12 mouse cellular contexts compared by ENCODE assay signal in genomic region chr10:24638306-24639070, GRCm38 (mm10). TPM values are rescaled to one million over a fixed set of nuclear protein-coding genes. Genes with fewer than 3 reads are reported as not detected.
DNase-seq lines count a peak whose midpoint lies in the region; ATAC-seq lines count a peak whose summit lies in the region.
"Had no signal": no experiment of that assay in that cellular context is flagged by ENCODE, and none has a peak within 500 bp of the region (broad histone marks: within the 10 kb centered on the region; RNA-seq: fewer than 3 reads in every experiment).

No protein-coding gene starts in this region.

- peaks cover 28% of the 10 kb centered on the region for H3K4me1 ChIP-seq in lung, embryonic 16.5 days (replicated peaks; ENCODE audit: control insufficient read depth, insufficient read depth, low read length)
- H3K4me1 ChIP-seq in embryonic facial prominence, embryonic 14.5 days (ENCODE audit: control insufficient read depth, insufficient read depth, low read length) = peaks cover 8% of the 10 kb centered on the region; the same call in 1 of the 2 replicates
- peaks cover 30% of the 10 kb centered on the region for H3K4me1 ChIP-seq in liver, embryonic 13.5 days (replicated peaks)
- peaks cover 11% of the 10 kb centered on the region for H3K4me1 ChIP-seq in stomach, embryonic 16.5 days (ENCODE audit: control insufficient read depth, insufficient read depth, low read length)

- H3K27ac ChIP-seq in lung, embryonic 16.5 days (ENCODE audit: low read length) = peak overlapping the region; percentile 57
- H3K27ac ChIP-seq in embryonic facial prominence, embryonic 14.5 days (replicated peaks; ENCODE audit: low read depth, low read length) = no peak overlapping the region; the same call in 1 of the 2 replicates
- H3K27ac ChIP-seq in liver, embryonic 13.5 days = no peak overlapping the region
- peak overlapping the region; percentile 34 for H3K27ac ChIP-seq in stomach, embryonic 16.5 days (ENCODE audit: low read length)
- H3K27ac ChIP-seq: heart, embryonic 10.5 days; hindbrain, embryonic 14.5 days; layer of hippocampus, adult 2 months; limb, embryonic 13.5 days had no signal

- H3K4me3 ChIP-seq in lung, embryonic 16.5 days (ENCODE audit: low read length) = no peak overlapping the region
- H3K4me3 ChIP-seq in embryonic facial prominence, embryonic 14.5 days (ENCODE audit: low read depth, low read length) = no peak overlapping the region
- H3K4me3 ChIP-seq in liver, embryonic 13.5 days (replicated peaks) = no peak overlapping the region
- H3K4me3 ChIP-seq in stomach, embryonic 16.5 days (replicated peaks; ENCODE audit: low read length) = no peak overlapping the region
- H3K4me3 ChIP-seq: heart, embryonic 10.5 days; layer of hippocampus, adult 2 months; limb, embryonic 13.5 days had no signal

- no peak for DNase-seq in lung, postnatal 14 days
- DNase-seq in embryonic facial prominence, embryonic 14.5 days (ENCODE audit: low spot score) = peak; percentile 84
- DNase-seq in liver, embryonic 13.5 days = no peak
- no peak for DNase-seq in left cerebral cortex, postnatal 10 days (ENCODE audit: extremely low spot score in 1 of 2, low spot score in 2 of 2)
- DNase-seq in right cerebral cortex, adult 2 months (ENCODE audit: low spot score in 2 of 2) = no peak

- H3K9me3 ChIP-seq in lung, embryonic 16.5 days (ENCODE audit: control insufficient read depth, low read length) = no peaks in the 10 kb centered on the region
- H3K9me3 ChIP-seq in embryonic facial prominence, embryonic 14.5 days (ENCODE audit: control insufficient read depth, low read length) = no peaks in the 10 kb centered on the region
- H3K9me3 ChIP-seq in liver, embryonic 13.5 days (replicated peaks) = no peaks in the 10 kb centered on the region
- no peaks in the 10 kb centered on the region for H3K9me3 ChIP-seq in stomach, embryonic 16.5 days (replicated peaks; ENCODE audit: control insufficient read depth, low read length)
- H3K9me3 ChIP-seq: heart, embryonic 10.5 days; limb, embryonic 13.5 days had no signal

- no peaks in the 10 kb centered on the region for H3K27me3 ChIP-seq in lung, embryonic 16.5 days (ENCODE audit: control insufficient read depth, insufficient read depth, low read depth, low read length)
- H3K27me3 ChIP-seq in embryonic facial prominence, embryonic 14.5 days (replicated peaks; ENCODE audit: control insufficient read depth, insufficient read depth, low read length) = no peaks in the 10 kb centered on the region
- H3K27me3 ChIP-seq in liver, embryonic 13.5 days = no peaks in the 10 kb centered on the region
- no peaks in the 10 kb centered on the region for H3K27me3 ChIP-seq in stomach, embryonic 16.5 days (ENCODE audit: control insufficient read depth, insufficient read depth, low read length)
- H3K27me3 ChIP-seq: limb, embryonic 13.5 days had no signal

- no peak overlapping the region for H3K9ac ChIP-seq in lung, embryonic 16.5 days (ENCODE audit: low read length)
- H3K9ac ChIP-seq in embryonic facial prominence, embryonic 14.5 days (ENCODE audit: low read depth, low read length) = no peak overlapping the region
- no peak overlapping the region for H3K9ac ChIP-seq in liver, embryonic 13.5 days
- no peak overlapping the region for H3K9ac ChIP-seq in stomach, embryonic 16.5 days (ENCODE audit: low read length)
- H3K9ac ChIP-seq: hindbrain, embryonic 14.5 days; limb, embryonic 13.5 days had no signal

- intact Hi-C loops in left cerebral cortex, postnatal 10 days (cut with DNase I) = no loop called here

- H3K36me3 ChIP-seq in lung, embryonic 16.5 days (ENCODE audit: control insufficient read depth, insufficient read depth, low read length) = no peaks in the 10 kb centered on the region
- no peaks in the 10 kb centered on the region for H3K36me3 ChIP-seq in embryonic facial prominence, embryonic 14.5 days (ENCODE audit: control insufficient read depth, insufficient read depth, low read length)
- H3K36me3 ChIP-seq in liver, embryonic 13.5 days = no peaks in the 10 kb centered on the region
- no peaks in the 10 kb centered on the region for H3K36me3 ChIP-seq in stomach, embryonic 16.5 days (ENCODE audit: control insufficient read depth, insufficient read depth, low read length)
- H3K36me3 ChIP-seq: heart, embryonic 10.5 days; limb, embryonic 13.5 days had no signal

- ATAC-seq in lung, embryonic 16.5 days (ENCODE audit: low read depth) = peak; percentile 77
- peak; percentile 62; the same call in 1 of the 2 replicates for ATAC-seq in embryonic facial prominence, embryonic 14.5 days (ENCODE audit: low read depth)
- ATAC-seq in liver, embryonic 13.5 days (ENCODE audit: low read depth) = 0 out of 2 replicates have a peak, but pooled peaks have one; percentile 6
- peak; percentile 60; the same call in 1 of the 2 replicates for ATAC-seq in stomach, embryonic 16.5 days (ENCODE audit: insufficient read depth, low FRiP score)
- ATAC-seq: activated CD4-positive, CD25-positive, alpha-beta regulatory T cell, adult 4 months had no signal

- H3K4me2 ChIP-seq in lung, embryonic 16.5 days (ENCODE audit: low read depth, low read length) = peak overlapping the region; percentile 23; the same call in 1 of the 2 replicates
- no peak overlapping the region for H3K4me2 ChIP-seq in embryonic facial prominence, embryonic 14.5 days (ENCODE audit: low read depth, low read length)
- H3K4me2 ChIP-seq in liver, embryonic 13.5 days = no peak overlapping the region
- H3K4me2 ChIP-seq in stomach, embryonic 16.5 days (ENCODE audit: low read depth, low read length) = 0 out of 2 replicates have a peak overlapping the region, but pooled peaks have one; percentile 7
- H3K4me2 ChIP-seq: hindbrain, embryonic 14.5 days had no signal

- 14% methylated on average over 10 of the region's 10 CpGs for WGBS in lung, embryonic 16.5 days
- 29% methylated on average over 10 of the region's 10 CpGs for WGBS in embryonic facial prominence, embryonic 14.5 days
- WGBS in liver, embryonic 13.5 days (ENCODE audit: insufficient replicate concordance) = 43% methylated on average over 10 of the region's 10 CpGs
- WGBS in stomach, embryonic 16.5 days = 16% methylated on average over 10 of the region's 10 CpGs

RNA-seq across cellular contexts. Expression of gene Ccn2, which starts 43.2 kb away (rescaled TPM):
- 12.8 and 15.1 TPM in 2 replicates for polyA plus RNA-seq in lung, embryonic 16.5 days (2015; fragmentation: Nextera tagmentation; extraction: Ambion mirVana)
- 14.7 and 16.7 TPM in 2 replicates for polyA plus RNA-seq in embryonic facial prominence, embryonic 14.5 days (2014; fragmentation: Nextera tagmentation; extraction: Ambion mirVana)
- polyA plus RNA-seq in liver, embryonic 13.5 days (2015; fragmentation: Nextera tagmentation; extraction: Ambion mirVana) = 0.56 and 0.58 TPM in 2 replicates
- polyA plus RNA-seq in stomach, embryonic 16.5 days (2015; fragmentation: Nextera tagmentation; extraction: Ambion mirVana) = 16.9 and 17.1 TPM in 2 replicates
- 10 to 100 TPM; 27.6 to 41.4 TPM for total RNA-seq in left cerebral cortex, postnatal 10 days (2021)
- polyA plus RNA-seq: activated CD4-positive, CD25-positive, alpha-beta regulatory T cell, adult 4 months had no signal

Comparison
In these comparisons a context has a peak if more than half of its experiments do, and no peak if none do; other contexts are left out.
1. ATAC-seq: peak in every context shown above with its lines; median percentile 77 in lung, embryonic 16.5 days; 62 in embryonic facial prominence, embryonic 14.5 days; 60 in stomach, embryonic 16.5 days; 6 in liver, embryonic 13.5 days.
2. H3K27ac ChIP-seq: peak in lung, embryonic 16.5 days (single experiment) and stomach, embryonic 16.5 days (single experiment); none in embryonic facial prominence, embryonic 14.5 days (single experiment) and liver, embryonic 13.5 days (single experiment).
3. H3K4me2 ChIP-seq: peak in lung, embryonic 16.5 days (single experiment) and stomach, embryonic 16.5 days (single experiment); none in embryonic facial prominence, embryonic 14.5 days (single experiment) and liver, embryonic 13.5 days (single experiment).